Mouse (Mus musculus) bone marrow macrophage, adult 2 months (primary cell): ENCODE data around the gene Pygm.

Experiments used
- CTCF ChIP-seq: IDR thresholded peaks from 2 replicates; pipeline ENCODE4 v1.5.1; 2012; ENCODE audit warnings: low read depth, mild to moderate bottlenecking, low read length, moderate library complexity
- POLR2A ChIP-seq: IDR thresholded peaks from 2 replicates; pipeline ENCODE4 v1.6.1; 2012; ENCODE audit warnings: mild to moderate bottlenecking, low read depth, low read length, borderline replicate concordance

GRCm38 (mm10) chr19:6343996-6344395 lies 40.2 kb upstream of the Pygm start:
- TF ChIP-seq CTCF (no peak), POLR2A (no peak)
